Mouse (Mus musculus) MEL (cell line): Measurements from ENCODE around the gene Gabra4. TPM values are rescaled to one million over a fixed set of nuclear protein-coding genes. Genes with fewer than 3 reads are reported as not detected.

Source experiments
- DNase-seq: peaks from one replicate; pipeline ENCODE4 v3.0.0; 2011; ENCODE audit warnings: low read depth, low spot score
- H3K27ac ChIP-seq: 2 replicates; pipeline ENCODE4 v1.5.1; 2012; ENCODE audit warnings: low read depth, mild to moderate bottlenecking, control low read depth, low read length, moderate library complexity; ENCODE audit not compliant: control insufficient read depth
- H3K27me3 ChIP-seq, 2 experiments: fragments of 150-350 bp in 1 of 2; sonication (generic) in 1 of 2; 2 replicates each; pipeline ENCODE4 v1.6.1; 2012; ENCODE audit warnings: low read length in 2 of 2, mild to moderate bottlenecking in 2 of 2, improper control_type of control experiment in 1 of 2, moderate library complexity in 1 of 2; ENCODE audit not compliant: insufficient read depth in 2 of 2, control insufficient read depth in 1 of 2
- H3K36me3 ChIP-seq, 2 experiments: 2 replicates each; pipeline ENCODE4 v1.6.1; 2012 to 2014; ENCODE audit warnings: low read length in 2 of 2, improper control_type of control experiment in 1 of 2, inconsistent platforms in 1 of 2, mild to moderate bottlenecking in 1 of 2; ENCODE audit not compliant: insufficient read depth in 2 of 2, control insufficient read depth in 1 of 2
- H3K4me1 ChIP-seq, 2 experiments: fragments of 150-350 bp in 1 of 2; sonication (generic) in 1 of 2; 2 replicates each; pipeline ENCODE4 v1.6.1; 2012; ENCODE audit warnings: low read length in 2 of 2, improper control_type of control experiment in 1 of 2, mild to moderate bottlenecking in 1 of 2; ENCODE audit not compliant: insufficient read depth in 2 of 2, control insufficient read depth in 1 of 2
- H3K4me3 ChIP-seq, 2 experiments: fragments of 150-350 bp in 1 of 2; sonication (generic) in 1 of 2; 2 replicates each; pipeline ENCODE4 v1.5.1; 2012; ENCODE audit warnings: low read depth in 2 of 2, low read length in 2 of 2, mild to moderate bottlenecking in 2 of 2, moderate library complexity in 2 of 2, control low read depth in 1 of 2, improper control_type of control experiment in 1 of 2; ENCODE audit not compliant: control insufficient read depth in 1 of 2, insufficient read depth in 1 of 2
- H3K79me2 ChIP-seq: 2 replicates; pipeline ENCODE4 v1.6.1; 2012; ENCODE audit warnings: mild to moderate bottlenecking, low read length, moderate library complexity; ENCODE audit not compliant: control insufficient read depth, poor library complexity, insufficient read depth
- H3K9ac ChIP-seq: 2 replicates; pipeline ENCODE4 v1.6.1; 2012; ENCODE audit warnings: low read depth, mild to moderate bottlenecking, control low read depth, low read length, moderate library complexity; ENCODE audit not compliant: control insufficient read depth, poor library complexity, severe bottlenecking
- H3K9me3 ChIP-seq: fragments of 150-350 bp; sonication (generic); replicated peaks from 2 replicates; pipeline ENCODE4 v1.6.1; 2012; ENCODE audit warnings: mild to moderate bottlenecking, low read length, improper control_type of control experiment, moderate library complexity; ENCODE audit not compliant: insufficient read depth
- BHLHE40 ChIP-seq: IDR thresholded peaks from 2 replicates; pipeline ENCODE4 v1.6.1; 2012; ENCODE audit warnings: low read depth, mild to moderate bottlenecking, inconsistent platforms, low read length, improper control_type of control experiment, borderline replicate concordance
- CHD1 ChIP-seq: IDR thresholded peaks from 2 replicates; pipeline ENCODE4 v1.6.1; 2012; ENCODE audit warnings: low read depth, mild to moderate bottlenecking, inconsistent platforms, low read length, improper control_type of control experiment
- CHD2 ChIP-seq: IDR thresholded peaks from 2 replicates; pipeline ENCODE4 v1.6.1; 2011; ENCODE audit warnings: low read length, improper control_type of control experiment
- GABPA ChIP-seq: IDR thresholded peaks from 2 replicates; pipeline ENCODE4 v1.6.1; 2012; ENCODE audit warnings: low read depth, mild to moderate bottlenecking, inconsistent platforms, low read length, improper control_type of control experiment, moderate library complexity
- HCFC1 ChIP-seq: IDR thresholded peaks from 2 replicates; pipeline ENCODE4 v1.6.1; 2012; ENCODE audit warnings: low read depth, mild to moderate bottlenecking, inconsistent platforms, low read length, improper control_type of control experiment, moderate library complexity
- MAZ ChIP-seq: IDR thresholded peaks from 2 replicates; pipeline ENCODE4 v1.6.1; 2012; ENCODE audit warnings: low read depth, mild to moderate bottlenecking, inconsistent platforms, low read length, improper control_type of control experiment
- MEF2A ChIP-seq: IDR thresholded peaks from 2 replicates; pipeline ENCODE4 v1.6.1; 2014; ENCODE audit warnings: low read depth, mild to moderate bottlenecking, inconsistent platforms, low read length, improper control_type of control experiment; ENCODE audit not compliant: poor library complexity, insufficient replicate concordance, severe bottlenecking; ENCODE audit errors: extremely low read depth
- MXI1 ChIP-seq: IDR thresholded peaks from 2 replicates; pipeline ENCODE4 v1.6.1; 2011; ENCODE audit warnings: mild to moderate bottlenecking, low read depth, low read length, improper control_type of control experiment
- MYC ChIP-seq: IDR thresholded peaks from 2 replicates; pipeline ENCODE4 v1.6.1; 2011; ENCODE audit warnings: low read depth, mild to moderate bottlenecking, low read length, improper control_type of control experiment, moderate library complexity
- NELFE ChIP-seq: IDR thresholded peaks from 2 replicates; pipeline ENCODE4 v1.6.1; 2011; ENCODE audit warnings: low read depth, low read length, improper control_type of control experiment
- POLR2AphosphoS5 ChIP-seq: IDR thresholded peaks from 2 replicates; pipeline ENCODE4 v1.6.1; 2012; ENCODE audit warnings: low read depth, borderline replicate concordance, mild to moderate bottlenecking, inconsistent platforms, low read length, moderate library complexity, mixed read lengths
- RAD21 ChIP-seq: IDR thresholded peaks from 2 replicates; pipeline ENCODE4 v1.6.1; 2011; ENCODE audit warnings: mild to moderate bottlenecking, low read depth, low read length, improper control_type of control experiment
- RCOR1 ChIP-seq: IDR thresholded peaks from 2 replicates; pipeline ENCODE4 v1.6.1; 2012; ENCODE audit warnings: low read depth, mild to moderate bottlenecking, inconsistent platforms, low read length, improper control_type of control experiment
- SIN3A ChIP-seq: IDR thresholded peaks from 2 replicates; pipeline ENCODE4 v1.6.1; 2012; ENCODE audit warnings: low read length, improper control_type of control experiment, inconsistent platforms
- TCF12 ChIP-seq: IDR thresholded peaks from 2 replicates; pipeline ENCODE4 v1.6.1; 2014; ENCODE audit warnings: low read depth, mild to moderate bottlenecking, inconsistent platforms, low read length, improper control_type of control experiment, moderate library complexity
- UBTF ChIP-seq: IDR thresholded peaks from 2 replicates; pipeline ENCODE4 v1.6.1; 2012; ENCODE audit warnings: low read depth, mild to moderate bottlenecking, inconsistent platforms, low read length, improper control_type of control experiment, moderate library complexity, borderline replicate concordance; ENCODE audit not compliant: insufficient read depth
- USF1 ChIP-seq: IDR thresholded peaks from 2 replicates; pipeline ENCODE4 v1.6.1; 2014; ENCODE audit warnings: low read depth, mild to moderate bottlenecking, inconsistent platforms, low read length, improper control_type of control experiment, moderate library complexity
- ZC3H11A ChIP-seq: IDR thresholded peaks from 2 replicates; pipeline ENCODE4 v1.6.1; 2012; ENCODE audit warnings: low read depth, mild to moderate bottlenecking, inconsistent platforms, low read length, improper control_type of control experiment
- ZKSCAN1 ChIP-seq: IDR thresholded peaks from 2 replicates; pipeline ENCODE4 v1.6.1; 2012; ENCODE audit warnings: low read depth, mild to moderate bottlenecking, inconsistent platforms, low read length, improper control_type of control experiment, moderate library complexity
- ZMIZ1 ChIP-seq: IDR thresholded peaks from 2 replicates; pipeline ENCODE4 v1.6.1; 2012; ENCODE audit warnings: low read depth, mild to moderate bottlenecking, inconsistent platforms, low read length, improper control_type of control experiment, moderate library complexity
- polyA plus RNA-seq, 2 experiments: library from polyadenylated mRNA; stranded (reverse) in 1 of 2; unstranded in 1 of 2; fragments of >175 nt in 1 of 2; fragments of >200 nt in 1 of 2; gene quantifications; 2 replicates each; pipeline versions ENCODE4 v1.2.1 to v1.2.4; 2012; ENCODE audit warnings: low replicate concordance in 2 of 2, low read depth in 1 of 2; ENCODE audit not compliant: insufficient read length in 2 of 2, insufficient read depth in 1 of 2, missing spikeins in 1 of 2
- total RNA-seq: library from RNA; depleted of rRNA; stranded (reverse); fragments of 300-350 nt; gene quantifications from 2 replicates; pipeline ENCODE4 v1.2.3, GENCODE M21; 2012

Gabra4 gene
- total and polyA plus RNA-seq, 3 experiments, result not detected

DNA sequence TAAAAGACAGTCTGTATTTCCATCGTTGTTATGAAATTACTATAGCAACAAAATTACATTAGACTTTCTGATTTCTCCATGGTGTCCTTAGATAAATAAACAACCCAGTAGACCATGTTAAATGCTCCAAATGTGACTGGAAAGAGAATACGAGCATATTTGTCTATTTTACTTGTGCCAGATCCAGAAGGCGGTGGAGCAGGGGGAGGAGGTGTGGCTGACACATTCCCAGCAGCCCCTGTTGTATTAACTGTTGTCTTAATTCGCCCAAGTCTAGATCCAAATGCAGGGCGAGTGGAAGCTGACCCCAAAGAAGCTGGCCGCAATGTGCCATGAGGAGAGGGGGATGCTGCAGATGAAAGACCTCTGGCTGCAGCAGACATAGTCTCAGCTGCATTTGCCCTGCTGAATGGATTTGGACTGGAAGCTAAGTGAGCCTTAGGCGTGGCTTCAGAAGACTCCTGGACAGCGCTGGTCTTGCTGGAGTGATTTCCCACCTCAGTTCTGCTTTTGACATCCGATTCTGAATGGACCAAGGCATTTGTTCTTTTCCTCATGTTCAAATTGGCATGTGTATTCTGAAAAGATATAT lies 86.4 kb downstream of the Gabra4 start:
- H3K9ac ChIP-seq, result no peak overlapping the region
- no peak overlapping the region for H3K4me3 ChIP-seq
- no peaks in the 10 kb centered on the region for H3K9me3 ChIP-seq
- H3K36me3 ChIP-seq, result no peaks in the 10 kb centered on the region
- H3K79me2 ChIP-seq, result no peaks in the 10 kb centered on the region
- no peak for DNase-seq
- no peak for TF ChIP-seq USF1
- no peak for TF ChIP-seq MXI1
- no peak for TF ChIP-seq MAZ
- TF ChIP-seq NELFE, result no peak
- TF ChIP-seq ZC3H11A, result no peak
- TF ChIP-seq ZMIZ1, result no peak
- no peak for TF ChIP-seq HCFC1
- no peaks in the 10 kb centered on the region for H3K4me1 ChIP-seq
- H3K27ac ChIP-seq, result no peak overlapping the region
- H3K27me3 ChIP-seq, result no peaks in the 10 kb centered on the region

GRCm38 (mm10) chr5:71548079-71548478 lies 110.0 kb downstream of the Gabra4 start, which contains the start of gene Cox7b2:
Cox7b2 (minus strand) TSS chr5:71548205.
- H3K27me3 ChIP-seq, result no peaks in the 10 kb centered on the region
- H3K4me1 ChIP-seq, result no peaks in the 10 kb centered on the region
- H3K27ac ChIP-seq, result no peak within 1 kb of the TSS
- H3K4me3 ChIP-seq, result no peak within 1 kb of the TSS
- no peak for DNase-seq
- H3K79me2 ChIP-seq, result no peaks in the 10 kb centered on the region
- H3K9ac ChIP-seq, result no peak within 1 kb of the TSS
- no peak for TF ChIP-seq TCF12
- no peak for TF ChIP-seq MXI1
- no peak for TF ChIP-seq UBTF
- no peak for TF ChIP-seq ZKSCAN1
- no peak for TF ChIP-seq RAD21
- no peak for TF ChIP-seq CHD2
- no peak for TF ChIP-seq ZMIZ1
- TF ChIP-seq GABPA, result no peak
- no peak for TF ChIP-seq POLR2AphosphoS5
- TF ChIP-seq MYC, result no peak
- no peak for TF ChIP-seq CHD1
- no peak for TF ChIP-seq RCOR1
- TF ChIP-seq MEF2A, result no peak
- no peak for TF ChIP-seq SIN3A
- no peak for TF ChIP-seq ZC3H11A
- TF ChIP-seq HCFC1, result no peak
- TF ChIP-seq BHLHE40, result no peak
- H3K9me3 ChIP-seq, result no peaks in the 10 kb centered on the region
- no peaks in the 10 kb centered on the region for H3K36me3 ChIP-seq
